Mouse (Mus musculus): ENCODE measurements around the gene Gcm1. TPM values are rescaled to one million over a fixed set of nuclear protein-coding genes. Genes with fewer than 3 reads are reported as not detected.

Gene Gcm1
- polyA plus RNA-seq, 1 experiment from 2014 or later: 0.09 TPM

DNA sequence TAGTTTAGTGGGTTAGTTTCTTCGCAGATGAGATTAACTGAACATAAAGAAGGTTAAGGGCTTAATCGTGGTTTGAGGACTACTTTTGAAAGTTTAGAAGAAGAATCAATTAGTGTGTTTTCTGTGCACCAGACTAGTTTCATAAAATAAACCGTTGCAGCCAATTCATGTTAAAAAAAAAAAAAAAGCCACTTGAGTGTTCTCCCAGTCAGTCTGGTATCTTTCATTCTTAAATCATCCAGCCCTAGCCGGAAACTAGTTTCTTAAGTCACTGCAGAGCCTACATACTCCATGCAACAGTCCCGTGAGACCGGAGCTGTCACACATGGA, 55.8 kb downstream of the Gcm1 start:
- WGBS: 30% methylated on average over 6 of the region's 6 CpGs
- Histone ChIP-seq H3K9me3 (no peaks in the 10 kb centered on the region), H3K36me3 (replicated peaks) (peaks cover 7% of the 10 kb centered on the region), H3K27ac (replicated peaks) (peak overlapping the region; percentile 93; the same call in 1 of the 2 replicates), H3K27me3 (replicated peaks; ENCODE audit: low read depth, poor library complexity, severe bottlenecking) (no peaks in the 10 kb centered on the region), H3K4me1 (peaks cover 24% of the 10 kb centered on the region), H3K4me3 (peak overlapping the region; percentile 97)
- no peak for DNase-seq (ENCODE audit: low spot score)

DNA sequence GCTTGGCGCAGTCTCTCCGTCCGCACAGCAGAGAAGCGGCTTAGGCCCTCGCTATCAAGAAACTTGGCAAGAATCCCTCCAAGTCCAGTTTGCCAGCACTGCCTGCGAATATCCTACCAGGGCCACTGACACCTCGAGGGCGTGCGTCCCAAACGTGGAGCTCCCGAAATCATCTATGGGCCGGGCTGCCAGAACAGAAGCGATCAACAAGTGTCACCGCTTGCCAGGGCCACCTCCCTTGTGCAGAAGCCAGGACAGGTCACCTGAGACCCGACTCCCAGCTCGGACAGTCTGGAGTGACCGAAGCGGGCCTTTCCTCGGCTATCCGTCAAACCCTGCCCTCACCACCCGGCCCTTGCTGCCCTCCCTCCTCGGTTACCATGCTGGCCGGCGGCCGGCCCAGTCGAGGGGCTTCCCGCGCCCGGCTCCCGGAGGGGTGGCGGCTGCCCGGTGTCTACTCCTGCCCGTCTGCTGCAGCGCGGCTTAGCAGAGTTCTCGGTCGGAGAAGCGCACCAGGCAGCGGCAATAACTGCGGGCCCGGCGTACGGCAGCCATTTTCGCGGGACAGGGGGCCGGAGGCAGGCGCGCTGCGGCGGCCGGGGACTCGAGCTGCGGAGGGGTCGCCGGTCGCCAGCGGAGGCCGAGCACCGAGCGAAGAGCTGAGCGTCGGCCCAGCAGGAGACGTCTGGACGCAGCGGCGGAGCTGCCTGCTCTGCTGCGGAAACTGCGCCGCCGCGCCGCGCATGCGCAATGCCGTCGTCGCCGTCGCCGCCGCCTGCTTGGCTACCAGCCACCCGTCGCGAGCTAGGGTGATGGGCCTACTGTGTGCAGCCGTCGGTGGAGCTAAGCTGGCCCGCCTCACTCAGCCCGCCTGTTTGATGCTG, 56.4 kb downstream of the Gcm1 start:
- peak; percentile 88 for DNase-seq (ENCODE audit: low spot score)
- WGBS: under 1% methylated on average over 85 of the region's 88 CpGs
- peak overlapping the region; percentile 93 for H3K27ac ChIP-seq (replicated peaks)

DNA sequence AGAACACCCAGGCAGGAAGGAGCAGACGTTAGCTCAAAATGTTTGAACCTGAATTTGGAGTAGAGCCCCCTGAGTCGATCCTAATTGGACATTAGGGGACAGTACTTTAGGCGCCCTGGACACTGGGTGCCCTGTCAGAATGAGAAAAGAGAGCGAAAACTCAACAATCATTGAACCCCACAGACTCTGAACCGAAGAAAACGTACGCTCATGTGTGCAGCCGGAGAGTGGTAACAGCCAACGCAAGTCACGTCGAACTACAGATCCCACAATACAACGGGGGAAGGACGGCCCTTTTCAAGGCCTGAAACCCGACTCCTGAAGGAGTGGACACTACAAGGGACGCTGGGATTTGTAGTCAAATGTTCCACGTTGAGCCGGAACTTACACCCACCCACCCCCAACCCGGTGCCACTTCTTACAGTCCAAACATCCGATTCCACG, 57.1 kb downstream of the Gcm1 start, which contains the start of the genes Fbxo9 and Ick:
Gene Fbxo9 (minus strand): TSS at position 270 of the 444 bp plus-strand sequence.
Gene Ick (plus strand): TSS at position 397 of the 444 bp plus-strand sequence.
- Histone ChIP-seq H3K4me1 (peaks cover 31% of the 10 kb centered on the region), H3K27ac (replicated peaks) (peak within 1 kb of the TSS; percentile 93), H3K4me3 (peak within 1 kb of the TSS; percentile 97), H3K9me3 (no peaks in the 10 kb centered on the region), H3K36me3 (replicated peaks) (0 out of 2 replicates have a peak, but pooled peaks cover 3% of the 10 kb centered on the region), H3K27me3 (replicated peaks; ENCODE audit: low read depth, poor library complexity, severe bottlenecking) (no peaks in the 10 kb centered on the region)
- under 1% methylated on average over 20 of the region's 20 CpGs for WGBS
- peak; percentile 89 for DNase-seq (ENCODE audit: low spot score)

More for the DNA sequence above, 56.4 kb downstream of the Gcm1 start:
- no peaks in the 10 kb centered on the region for H3K9me3 ChIP-seq
- peaks cover 5% of the 10 kb centered on the region; the same call in 1 of the 2 replicates for H3K36me3 ChIP-seq (replicated peaks)
- H3K27me3 ChIP-seq (replicated peaks; ENCODE audit: low read depth, poor library complexity, severe bottlenecking): no peaks in the 10 kb centered on the region
- peak overlapping the region; percentile 97 for H3K4me3 ChIP-seq
- H3K4me1 ChIP-seq: peaks cover 30% of the 10 kb centered on the region

DNA sequence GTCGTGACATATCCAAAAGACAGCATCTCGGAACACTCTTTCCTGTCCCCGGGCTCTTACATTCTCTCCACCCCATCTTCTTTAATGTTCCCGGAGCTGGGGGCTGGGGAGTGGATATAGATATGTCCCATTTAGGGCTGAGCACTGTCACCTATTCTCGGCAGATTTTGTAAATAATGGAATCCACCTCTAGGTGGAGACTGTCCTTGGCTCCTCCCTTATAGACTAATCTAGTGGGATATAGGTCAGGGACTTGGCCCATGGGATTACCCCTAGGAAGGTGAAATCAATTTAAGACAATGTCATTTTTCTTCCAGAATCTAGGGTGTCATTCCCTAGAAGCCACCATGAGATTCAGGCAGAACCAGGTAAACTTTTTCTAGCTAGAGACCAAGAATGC, 57.9 kb downstream of the Gcm1 start:
- Histone ChIP-seq H3K27ac (replicated peaks) (no peak overlapping the region), H3K27me3 (replicated peaks; ENCODE audit: low read depth, poor library complexity, severe bottlenecking) (no peaks in the 10 kb centered on the region), H3K4me1 (peaks cover 40% of the 10 kb centered on the region), H3K36me3 (replicated peaks) (no peaks in the 10 kb centered on the region), H3K4me3 (peak overlapping the region; percentile 97), H3K9me3 (no peaks in the 10 kb centered on the region)
- no peak for DNase-seq (ENCODE audit: low spot score)
- WGBS: 47% methylated on average over 5 of the region's 5 CpGs

DNA sequence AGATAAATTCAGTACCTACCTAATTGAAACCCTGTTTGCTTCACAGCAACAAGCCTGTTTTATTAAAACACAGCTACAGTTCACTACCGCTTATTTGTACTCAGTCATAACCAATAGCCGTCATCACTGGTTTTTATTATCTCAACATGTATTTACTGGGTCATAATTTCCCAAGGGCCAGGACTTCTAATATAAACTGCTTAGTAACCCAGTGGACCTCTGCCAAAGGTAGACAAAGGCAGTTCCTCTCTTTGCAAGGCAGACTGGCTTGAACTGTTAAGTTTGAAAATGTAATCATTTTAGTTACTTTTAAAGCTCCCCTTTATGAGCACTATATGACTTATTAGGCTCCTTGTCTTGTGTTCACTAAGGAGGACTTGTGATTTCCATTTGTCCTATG, 59.7 kb downstream of the Gcm1 start:
- 91% methylated on average over 2 of the region's 2 CpGs for WGBS
- Histone ChIP-seq H3K9me3 (no peaks in the 10 kb centered on the region), H3K27ac (replicated peaks) (no peak overlapping the region), H3K4me1 (peaks cover 45% of the 10 kb centered on the region), H3K36me3 (replicated peaks) (peaks cover 13% of the 10 kb centered on the region), H3K4me3 (no peak overlapping the region), H3K27me3 (replicated peaks; ENCODE audit: low read depth, poor library complexity, severe bottlenecking) (no peaks in the 10 kb centered on the region)
- no peak for DNase-seq (ENCODE audit: low spot score)

DNA sequence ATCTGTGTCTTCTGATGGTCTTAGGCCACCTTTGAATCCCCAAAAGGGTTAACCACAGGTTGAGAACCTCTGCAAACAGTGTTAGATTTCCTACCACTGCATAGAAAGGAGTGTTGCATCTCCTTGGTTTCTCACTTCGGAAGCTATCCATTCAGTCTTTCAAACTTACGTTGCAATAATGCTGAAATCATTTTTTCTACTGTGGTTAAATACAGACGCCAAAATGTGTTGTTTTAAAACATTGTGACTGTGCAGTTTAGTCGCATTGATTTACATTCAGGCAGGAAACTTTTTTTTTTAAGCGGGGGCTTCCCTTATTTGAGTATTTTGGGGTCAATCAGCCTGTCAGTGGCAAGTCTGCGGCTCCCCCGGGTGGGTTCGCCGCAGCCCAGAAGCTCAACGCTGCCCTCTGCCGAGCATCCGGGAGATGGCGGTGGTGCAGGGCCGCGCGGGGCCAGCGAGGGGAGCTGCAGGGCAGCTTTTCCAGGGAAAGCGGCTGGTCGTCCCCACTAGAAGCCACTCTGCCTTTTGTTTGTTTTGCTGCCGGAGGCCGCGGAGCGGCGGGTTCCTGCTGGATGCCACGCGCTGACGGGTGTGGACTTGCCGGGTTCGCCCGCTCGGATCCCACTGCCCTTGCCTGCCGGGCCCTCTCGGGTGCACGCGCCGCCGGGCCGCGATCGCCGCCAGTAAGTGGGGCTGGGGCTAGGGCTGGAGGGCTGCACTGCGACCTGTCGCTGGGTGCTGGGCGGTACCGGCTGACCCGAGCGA, 61.2 kb downstream of the Gcm1 start:
- Histone ChIP-seq H3K27ac (replicated peaks) (peak overlapping the region; percentile 99), H3K27me3 (replicated peaks; ENCODE audit: low read depth, poor library complexity, severe bottlenecking) (no peaks in the 10 kb centered on the region), H3K9me3 (no peaks in the 10 kb centered on the region), H3K4me3 (peak overlapping the region; percentile 94), H3K4me1 (peaks cover 31% of the 10 kb centered on the region), H3K36me3 (replicated peaks) (peaks cover 27% of the 10 kb centered on the region)
- peak; percentile 95 for DNase-seq (ENCODE audit: low spot score)
- WGBS: 3% methylated on average over 47 of the region's 47 CpGs

DNA sequence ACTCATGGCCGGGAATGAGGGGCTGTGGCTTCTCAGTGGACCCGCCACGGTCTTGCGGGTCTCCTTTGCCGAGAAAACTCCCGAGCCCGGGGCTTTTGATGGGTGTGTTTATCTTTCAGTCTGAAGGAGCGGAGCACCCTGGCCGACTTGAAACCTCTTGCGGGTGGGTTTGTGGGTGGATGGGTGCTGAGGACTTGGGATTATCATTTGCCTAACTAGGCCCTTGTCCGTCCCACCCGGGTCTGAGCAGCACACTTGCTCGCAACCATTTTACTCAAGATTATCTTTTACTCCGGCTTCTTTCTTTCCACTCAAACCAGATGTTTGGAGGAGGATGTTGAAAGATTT, 61.8 kb downstream of the Gcm1 start:
- 1% methylated on average over 14 of the region's 14 CpGs for WGBS
- no peak for DNase-seq (ENCODE audit: low spot score)
- Histone ChIP-seq H3K27ac (replicated peaks) (peak overlapping the region; percentile 99), H3K4me3 (peak overlapping the region; percentile 94), H3K27me3 (replicated peaks; ENCODE audit: low read depth, poor library complexity, severe bottlenecking) (no peaks in the 10 kb centered on the region), H3K9me3 (no peaks in the 10 kb centered on the region), H3K4me1 (peaks cover 29% of the 10 kb centered on the region), H3K36me3 (replicated peaks) (peaks cover 33% of the 10 kb centered on the region)

Other genes starting within 250 kb of the Gcm1 start
- 90.4 and 96.1 TPM in 2 replicates for gene Elovl5, start 134.6 kb upstream of the Gcm1 start, polyA plus RNA-seq (2016; fragmentation: Nextera tagmentation; extraction: Ambion mirVana)
- 22.9 and 24.7 TPM in 2 replicates for gene Fbxo9, start 57.1 kb downstream of the Gcm1 start, polyA plus RNA-seq (2016; fragmentation: Nextera tagmentation; extraction: Ambion mirVana)
- gene Ick, start 57.3 kb downstream of the Gcm1 start, polyA plus RNA-seq (2016; fragmentation: Nextera tagmentation; extraction: Ambion mirVana): 38.1 and 40.6 TPM in 2 replicates
- 102 and 107 TPM in 2 replicates for gene Gsta4, start 130.8 kb downstream of the Gcm1 start, polyA plus RNA-seq (2016; fragmentation: Nextera tagmentation; extraction: Ambion mirVana)
- not detected in 2 replicates for gene Gsta1, start 178.7 kb downstream of the Gcm1 start, polyA plus RNA-seq (2016; fragmentation: Nextera tagmentation; extraction: Ambion mirVana)
- not detected in 2 replicates for gene Gm3776, start 205.2 kb downstream of the Gcm1 start, polyA plus RNA-seq (2016; fragmentation: Nextera tagmentation; extraction: Ambion mirVana)
- not detected in 2 replicates for gene Gm10639, start 238.0 kb downstream of the Gcm1 start, polyA plus RNA-seq (2016; fragmentation: Nextera tagmentation; extraction: Ambion mirVana)